Mouse (Mus musculus) large intestine, adult 2 months (tissue): ENCODE measurements around the gene Cabin1. TPM values are rescaled to one million over a fixed set of nuclear protein-coding genes. Genes with fewer than 3 reads are reported as not detected.

Experiments
- DNase-seq: peaks from one replicate; pipeline ENCODE4 v3.0.0-alpha.2; 2012; ENCODE audit warnings: low read depth, low spot score
- WGBS: fragments of 180-500 bp; shearing (Covaris S2); methylation state at CpG from one replicate; pipeline ENCODE4 v1.1.7; 2018; 5-methylcytosine and 5-hydroxymethylcytosine counted together
- polyA plus RNA-seq: library from polyadenylated mRNA; depleted of rRNA; stranded (reverse); fragments of >200 nt; gene quantifications from 2 replicates; pipeline ENCODE4 v1.2.3, GENCODE M21; 2012

The Cabin1 gene
- polyA plus RNA-seq, 1 experiment = 20.3 TPM

DNA sequence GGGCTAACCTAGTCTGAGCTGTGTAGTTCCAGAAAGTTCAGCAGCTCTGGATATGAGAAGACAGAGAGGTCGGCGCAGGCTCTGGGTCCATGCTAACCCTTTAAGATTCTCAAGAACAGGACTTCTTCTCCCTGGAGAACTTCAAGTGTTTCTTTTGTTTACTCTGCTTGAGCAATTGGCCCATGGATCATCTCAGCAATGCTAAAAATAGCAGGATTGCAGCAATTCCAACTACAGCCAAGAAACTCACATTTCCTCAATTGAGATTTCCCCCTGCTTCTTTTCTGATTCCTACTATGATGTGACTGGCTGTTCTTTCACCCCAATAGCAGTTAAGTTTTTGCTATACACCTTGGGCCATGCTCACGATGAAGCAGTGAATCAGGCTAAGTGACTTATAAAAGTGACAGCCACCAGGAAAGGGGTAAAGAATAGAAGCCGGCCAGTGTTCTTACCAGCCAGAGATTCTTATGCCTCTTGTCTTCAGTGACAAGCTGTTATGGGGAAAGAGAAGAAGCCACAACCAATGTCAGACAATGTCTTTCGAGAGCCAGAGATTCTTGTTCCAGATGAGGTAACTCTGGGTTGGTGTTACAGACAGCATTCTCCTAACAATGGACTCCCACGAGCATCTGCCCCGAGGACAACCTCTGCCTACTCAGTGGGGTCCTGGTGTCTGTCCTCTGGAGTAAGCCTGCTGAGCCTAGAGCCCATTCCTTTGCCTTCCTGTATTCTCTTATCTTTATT lies 87.1 kb downstream of the Cabin1 start:
- DNase-seq = no peak
- 53% methylated on average over 7 of the region's 7 CpGs for WGBS

- 77% methylated on average over 2 of the region's 2 CpGs for WGBS
- no peak for DNase-seq
Observed at GRCm38 (mm10) chr10:75676286-75676685, 87.9 kb downstream of the Cabin1 start.

- DNase-seq = no peak
- 84% methylated on average over 8 of the region's 8 CpGs for WGBS
Observed at GRCm38 (mm10) chr10:75675594-75675993, 88.5 kb downstream of the Cabin1 start.

GRCm38 (mm10) chr10:75669936-75670335 lies 94.2 kb downstream of the Cabin1 start:
- 88% methylated on average over 1 of the region's 1 CpGs for WGBS

DNA sequence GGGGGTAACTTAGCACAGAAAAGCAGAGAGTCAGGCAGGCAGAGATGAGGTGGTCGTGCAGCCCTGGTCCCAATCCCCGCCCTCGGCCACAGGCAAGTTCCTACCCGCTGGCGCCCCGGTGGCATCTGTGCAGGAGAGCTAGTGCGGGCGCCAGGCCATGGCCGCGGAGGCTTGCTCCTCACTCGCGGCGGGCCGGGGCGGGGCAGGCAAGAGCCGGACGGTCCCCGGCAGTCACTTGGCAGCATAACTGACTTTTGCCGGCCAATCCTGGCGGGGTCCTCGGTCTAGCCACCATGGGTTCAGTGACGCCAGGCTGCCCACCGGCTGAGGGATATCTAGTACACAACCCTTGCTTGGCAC lies 96.2 kb downstream of the Cabin1 start:
- DNase-seq = no peak
- under 1% methylated on average over 23 of the region's 23 CpGs for WGBS

More at GRCm38 (mm10) chr10:75669936-75670335, 94.2 kb downstream of the Cabin1 start:
- DNase-seq = no peak

DNA sequence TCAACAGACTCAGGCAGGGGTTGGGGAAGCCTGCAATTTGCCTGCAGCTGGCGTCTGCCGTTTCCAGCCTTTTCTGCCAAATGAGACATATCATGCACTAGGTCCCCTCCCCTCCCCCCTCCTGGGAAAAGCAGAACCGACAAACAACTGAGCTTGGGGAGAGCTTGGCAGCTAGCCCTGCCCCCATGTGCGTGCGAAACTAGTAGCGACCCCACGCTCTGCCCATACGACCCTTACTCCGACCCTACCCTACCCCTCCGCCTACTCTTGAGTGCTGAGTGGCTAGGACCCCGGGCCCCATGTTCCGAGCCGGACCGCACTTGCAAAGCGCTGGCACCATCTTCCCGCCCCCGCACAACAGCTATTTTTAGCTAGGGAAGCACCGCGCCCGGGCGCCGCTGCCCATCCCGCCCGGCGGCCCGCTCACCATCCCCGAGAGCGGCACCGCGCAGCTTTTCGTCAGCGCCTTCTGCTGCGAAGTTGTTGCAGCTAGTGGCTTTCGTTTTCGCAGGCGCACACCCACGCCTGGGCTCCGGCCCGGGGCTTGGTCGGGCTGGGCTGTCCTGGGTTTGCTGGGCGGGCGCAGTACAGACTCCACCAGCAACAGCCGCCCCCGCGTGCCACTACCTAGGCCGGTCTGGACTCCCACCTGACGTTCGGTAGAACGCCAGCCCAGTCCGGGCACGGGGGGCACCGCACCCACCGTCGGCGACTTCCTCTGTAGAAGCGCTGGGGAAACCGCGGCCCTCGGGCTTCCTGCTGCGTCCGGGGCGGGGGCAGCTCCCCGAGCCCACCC lies 96.8 kb downstream of the Cabin1 start:
- WGBS = under 1% methylated on average over 63 of the region's 63 CpGs

DNA sequence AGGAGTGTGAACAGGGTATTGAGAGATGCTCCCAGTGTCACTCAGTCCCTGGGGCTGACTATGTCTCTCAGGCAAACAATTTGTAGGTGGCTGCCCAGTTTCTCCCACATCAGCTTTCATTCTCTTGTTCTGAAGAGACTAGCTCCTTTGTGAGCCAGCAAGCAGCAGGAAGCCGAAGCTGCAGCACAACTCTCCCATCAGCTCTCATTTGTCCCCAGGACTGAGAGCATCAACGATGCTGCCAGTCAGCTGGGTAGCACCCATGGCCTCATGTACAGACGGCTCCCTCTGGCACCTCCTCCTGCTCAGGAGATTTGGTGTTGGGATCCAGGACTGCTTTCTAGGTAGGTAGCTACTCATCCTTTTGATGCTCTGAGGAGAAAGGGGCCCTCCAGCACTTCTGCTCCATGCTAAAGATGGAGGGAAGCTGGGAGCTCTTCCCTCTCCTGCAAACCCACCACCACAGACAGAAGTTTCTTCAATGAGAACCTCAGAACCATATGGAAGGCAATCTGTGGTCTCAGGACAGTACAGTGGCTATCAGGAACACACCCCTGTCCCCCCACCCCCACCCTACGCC lies 97.6 kb downstream of the Cabin1 start:
- WGBS = 56% methylated on average over 4 of the region's 4 CpGs
- no peak for DNase-seq

More for the DNA sequence above, 96.8 kb downstream of the Cabin1 start:
- DNase-seq = no peak

GRCm38 (mm10) chr10:75664673-75665270 lies 99.4 kb downstream of the Cabin1 start:
- WGBS = 87% methylated on average over 6 of the region's 6 CpGs
- DNase-seq = no peak

DNA sequence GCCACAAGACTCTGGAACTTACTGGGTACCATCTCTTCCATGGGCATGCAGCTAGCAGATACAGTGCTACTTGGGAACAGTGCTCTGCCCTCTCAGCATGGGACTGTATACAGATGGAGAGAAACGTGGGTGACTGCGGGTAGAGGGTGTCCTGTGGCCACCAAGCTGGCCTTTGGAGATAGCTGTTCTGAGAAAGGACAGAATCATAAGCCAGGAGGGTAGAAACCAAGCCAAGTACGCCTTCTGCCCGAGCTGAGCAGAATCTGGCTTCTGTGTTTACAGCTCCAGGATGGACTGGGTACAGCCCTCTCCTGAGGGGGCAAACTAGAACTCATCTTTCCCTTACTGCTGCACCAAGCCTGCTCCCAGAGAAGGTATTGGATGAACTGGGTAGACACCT lies 101.6 kb downstream of the Cabin1 start:
- DNase-seq = no peak
- 84% methylated on average over 4 of the region's 4 CpGs for WGBS

GRCm38 (mm10) chr10:75661876-75662275 lies 102.3 kb downstream of the Cabin1 start:
- WGBS = 70% methylated on average over 3 of the region's 3 CpGs
- DNase-seq = no peak

DNA sequence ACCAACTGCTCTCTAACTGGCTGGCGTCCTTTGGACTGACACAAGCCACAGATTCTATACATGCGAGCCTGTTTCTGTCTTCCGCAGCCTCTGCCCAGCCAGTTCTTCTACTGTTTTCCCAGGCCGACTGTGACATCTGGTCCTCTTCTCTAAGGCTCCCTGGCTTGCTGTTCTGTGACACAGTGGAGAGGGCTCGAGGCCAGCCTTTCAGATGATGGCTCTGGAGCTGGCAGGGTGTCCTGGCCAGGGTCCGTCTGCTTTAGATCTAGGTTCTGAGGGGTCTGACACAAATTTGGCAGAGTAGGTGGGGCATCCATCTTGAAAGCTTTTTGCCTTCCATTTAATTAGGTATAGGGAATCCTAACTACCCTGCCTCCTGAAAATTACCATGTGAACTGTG lies 102.8 kb downstream of the Cabin1 start:
- DNase-seq = no peak
- 80% methylated on average over 6 of the region's 6 CpGs for WGBS

DNA sequence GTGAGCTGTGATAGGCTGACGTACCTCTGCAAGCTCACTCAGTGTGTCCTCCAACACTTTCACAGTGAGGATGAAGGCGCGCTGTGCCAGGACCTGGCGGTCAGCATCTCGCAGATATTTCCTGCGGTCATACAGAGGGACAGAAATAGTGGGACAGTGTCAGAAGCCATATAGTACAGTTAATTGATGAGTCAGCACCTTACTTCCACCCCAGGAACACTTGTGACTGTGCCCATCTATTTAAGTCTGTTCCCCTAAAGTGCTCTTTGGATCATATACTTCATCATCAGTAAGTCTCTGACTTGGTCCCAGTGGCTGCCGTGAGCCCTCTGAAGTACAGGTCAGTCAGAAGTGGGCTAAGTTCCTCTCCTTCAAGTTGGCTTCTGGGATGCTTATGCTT lies 106.4 kb downstream of the Cabin1 start:
- DNase-seq = no peak
- WGBS = 98% methylated on average over 7 of the region's 7 CpGs

DNA sequence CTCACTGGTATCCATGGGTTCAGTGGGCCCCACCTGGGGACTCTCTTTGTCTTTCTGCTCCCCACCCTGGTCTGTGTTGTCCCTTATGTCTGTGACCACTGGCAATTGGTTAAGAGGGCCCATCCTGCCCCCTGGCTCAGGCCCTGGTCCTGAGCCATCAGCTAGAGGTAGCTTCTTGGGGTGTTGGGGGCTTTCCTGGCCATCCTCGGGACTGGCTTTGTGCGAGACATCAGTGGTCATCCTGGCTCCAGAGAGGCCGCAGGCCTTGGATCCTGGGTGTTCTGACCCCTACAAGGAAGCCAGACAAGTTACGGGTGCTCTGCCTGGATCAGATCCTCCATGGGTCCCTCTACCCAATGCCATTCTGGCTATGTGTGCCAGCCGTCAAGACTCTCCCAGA lies 107.0 kb downstream of the Cabin1 start:
- 93% methylated on average over 5 of the region's 5 CpGs for WGBS

GRCm38 (mm10) chr10:75654053-75654452 lies 110.1 kb downstream of the Cabin1 start:
- 85% methylated on average over 4 of the region's 4 CpGs for WGBS
- no peak for DNase-seq

More for the DNA sequence above, 107.0 kb downstream of the Cabin1 start:
- DNase-seq = no peak

DNA sequence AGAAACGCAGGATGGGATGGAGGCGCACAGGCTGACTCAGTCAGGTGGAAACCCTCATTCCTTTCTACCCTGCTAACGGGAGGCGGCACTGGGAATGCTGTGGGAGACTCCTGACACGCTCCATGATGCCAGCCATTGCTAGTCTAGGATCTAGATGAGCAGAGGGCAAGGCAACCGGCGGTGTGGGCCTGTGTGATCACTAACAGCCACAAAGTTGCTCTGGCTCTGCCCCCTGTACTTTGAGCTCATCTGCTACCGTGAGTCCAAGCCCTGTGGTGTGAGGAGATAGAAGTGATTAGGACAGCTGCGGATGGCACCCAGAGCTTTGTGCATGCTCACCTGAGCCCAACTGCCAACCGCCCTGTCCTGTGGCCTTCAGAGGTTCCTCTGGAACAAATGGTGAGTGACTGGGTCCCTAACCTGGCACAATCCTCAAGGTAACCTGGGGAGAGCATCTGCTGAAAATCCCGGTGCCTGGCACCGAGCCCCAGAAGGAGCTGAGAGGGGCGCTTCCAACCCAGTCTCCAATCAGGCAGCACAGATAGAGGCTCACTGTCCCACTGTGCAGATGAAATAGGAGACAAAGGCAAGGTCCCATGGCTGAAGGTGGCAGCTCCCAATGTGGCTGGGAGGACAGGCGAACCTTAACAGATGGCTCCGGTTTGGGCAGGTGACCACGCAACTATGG lies 112.6 kb downstream of the Cabin1 start:
- 94% methylated on average over 16 of the region's 16 CpGs for WGBS
- no peak for DNase-seq

DNA sequence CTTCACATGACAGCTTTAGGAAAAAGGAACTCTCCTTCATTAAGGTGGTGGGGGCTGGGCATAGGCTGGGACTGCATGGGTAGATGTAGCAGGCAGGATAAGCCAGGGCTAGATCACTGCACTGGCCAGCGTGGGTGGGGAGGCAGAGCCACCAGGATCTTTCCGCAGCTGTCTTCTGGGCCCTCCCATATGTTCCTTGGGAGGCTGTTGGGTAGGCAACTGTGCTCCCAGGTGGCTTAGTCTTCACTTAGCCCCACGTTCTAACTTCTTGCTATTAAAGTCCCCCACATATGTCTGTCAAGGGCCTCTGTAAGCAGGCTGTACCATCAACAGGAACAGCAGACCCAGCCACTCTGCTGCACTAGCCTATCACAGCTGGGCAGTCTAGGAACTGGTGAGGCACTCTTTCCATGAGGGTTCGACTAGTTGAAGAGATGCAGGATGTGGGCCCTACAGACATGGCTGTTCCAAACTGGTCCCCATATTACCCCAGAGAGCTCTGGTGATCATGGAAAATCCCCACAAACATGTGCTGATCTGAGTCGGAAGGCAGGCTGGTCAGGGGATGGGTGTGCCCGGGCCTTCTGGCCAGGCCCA lies 113.7 kb downstream of the Cabin1 start:
- 88% methylated on average over 6 of the region's 6 CpGs for WGBS

GRCm38 (mm10) chr10:75649406-75649995 lies 114.6 kb downstream of the Cabin1 start:
- 90% methylated on average over 4 of the region's 4 CpGs for WGBS
- no peak for DNase-seq

More for the DNA sequence above, 113.7 kb downstream of the Cabin1 start:
- no peak for DNase-seq

GRCm38 (mm10) chr10:75649001-75649400 lies 115.1 kb downstream of the Cabin1 start:
- DNase-seq = no peak
- 56% methylated on average over 7 of the region's 7 CpGs for WGBS

DNA sequence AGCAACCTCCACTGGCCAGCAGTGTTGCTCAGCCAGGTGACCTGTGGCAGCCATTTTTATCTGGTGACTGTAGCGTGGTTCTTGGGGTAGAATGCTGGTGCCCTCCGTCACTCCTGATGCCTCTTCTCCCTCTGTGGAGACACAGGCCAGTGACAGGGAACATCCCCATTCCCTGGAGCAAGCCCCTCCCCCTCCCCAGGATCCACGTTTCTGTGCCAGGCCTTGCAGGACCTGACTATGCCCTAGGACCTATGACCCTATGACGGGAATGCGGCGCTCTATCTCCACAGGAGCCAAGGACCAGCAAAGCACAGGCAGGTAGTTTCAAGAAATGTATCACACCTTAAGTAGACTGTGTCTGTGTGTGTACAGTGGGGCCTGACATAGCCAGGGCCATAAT lies 116.0 kb downstream of the Cabin1 start:
- no peak for DNase-seq
- 90% methylated on average over 6 of the region's 6 CpGs for WGBS
